Mouse (Mus musculus): Measurements from ENCODE around the gene Pdlim3. TPM values are rescaled to one million over a fixed set of nuclear protein-coding genes. Genes with fewer than 3 reads are reported as not detected.

The Pdlim3 gene
- polyA plus RNA-seq, 1 experiment from 2014 or later: 5.1 TPM

DNA sequence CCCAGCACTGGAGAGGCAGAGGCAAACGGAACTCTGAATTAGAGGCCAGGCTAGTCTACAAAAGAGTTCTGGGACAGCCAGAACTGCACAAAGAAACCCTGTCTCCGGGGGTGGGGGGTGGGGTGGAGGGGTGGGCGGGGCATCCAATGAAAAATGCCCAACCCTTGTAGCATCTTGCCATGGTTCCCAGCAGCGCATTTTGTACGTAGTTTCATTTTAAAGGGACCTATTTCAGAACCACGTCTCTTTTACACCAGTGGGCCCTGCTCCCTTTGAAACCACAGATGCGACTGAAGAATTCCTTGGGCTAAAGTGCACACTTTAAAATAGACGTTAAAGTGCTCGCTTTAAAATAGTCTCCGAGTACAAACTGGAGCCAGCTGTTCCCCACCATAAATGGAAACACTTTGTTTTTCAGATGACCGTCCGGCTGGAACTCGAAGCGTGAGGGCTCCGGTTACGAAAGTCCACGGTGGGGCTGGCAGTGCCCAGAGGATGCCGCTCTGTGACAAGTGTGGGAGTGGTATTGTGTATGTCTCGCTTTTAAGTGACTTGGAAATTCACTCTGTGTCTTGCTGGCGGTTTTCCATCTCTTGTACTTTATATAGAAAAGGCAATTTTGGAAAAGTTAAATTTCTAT lies 31.9 kb downstream of the Pdlim3 start:
- ATAC-seq (ENCODE audit: low read depth): no peak
- no peak overlapping the region for H3K4me2 ChIP-seq (ENCODE audit: low read depth, low read length)

DNA sequence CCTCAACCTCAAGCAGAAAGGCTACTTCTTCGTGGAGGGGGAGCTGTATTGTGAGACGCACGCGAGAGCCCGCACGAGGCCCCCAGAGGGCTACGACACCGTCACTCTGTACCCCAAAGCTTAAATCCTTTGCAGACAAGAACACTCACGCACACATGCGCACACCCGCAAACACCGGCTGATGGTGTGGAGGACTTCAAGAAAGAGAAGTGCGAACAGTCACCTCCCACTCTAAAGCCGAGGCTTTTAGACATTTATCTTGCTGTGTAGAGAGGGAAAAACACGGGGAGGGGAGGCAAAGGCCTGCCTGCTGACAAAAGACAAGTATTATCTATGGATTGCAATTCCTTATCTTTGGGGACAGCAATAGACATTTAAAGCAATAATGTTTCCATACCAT lies 33.6 kb downstream of the Pdlim3 start:
- no peak overlapping the region for H3K4me3 ChIP-seq (ENCODE audit: low read depth, low read length)
- no peak overlapping the region for H3K27ac ChIP-seq (ENCODE audit: low read length)
- no peaks in the 10 kb centered on the region for H3K36me3 ChIP-seq (ENCODE audit: control insufficient read depth, insufficient read depth)
- no peak overlapping the region for H3K4me2 ChIP-seq (ENCODE audit: low read depth, low read length)
- H3K4me1 ChIP-seq (ENCODE audit: control insufficient read depth, low read depth, low read length): no peaks in the 10 kb centered on the region
- H3K9me3 ChIP-seq (replicated peaks; ENCODE audit: control insufficient read depth, low read length): no peaks in the 10 kb centered on the region
- no peaks in the 10 kb centered on the region for H3K27me3 ChIP-seq (ENCODE audit: control insufficient read depth, insufficient read depth, low read depth, low read length)
- no peak overlapping the region for H3K9ac ChIP-seq (ENCODE audit: low read depth, low read length)
- ATAC-seq (ENCODE audit: low read depth): no peak
- WGBS (ENCODE audit: insufficient replicate concordance): 70% methylated on average over 15 of the region's 15 CpGs

More for the DNA sequence above, 31.9 kb downstream of the Pdlim3 start:
- H3K9me3 ChIP-seq (replicated peaks; ENCODE audit: control insufficient read depth, low read length): no peaks in the 10 kb centered on the region
- no peak overlapping the region for H3K27ac ChIP-seq (ENCODE audit: low read length)
- no peaks in the 10 kb centered on the region for H3K27me3 ChIP-seq (ENCODE audit: control insufficient read depth, insufficient read depth, low read depth, low read length)
- WGBS (ENCODE audit: insufficient replicate concordance): 83% methylated on average over 20 of the region's 20 CpGs
- no peaks in the 10 kb centered on the region for H3K36me3 ChIP-seq (ENCODE audit: control insufficient read depth, insufficient read depth)
- H3K4me3 ChIP-seq (ENCODE audit: low read depth, low read length): no peak overlapping the region
- H3K4me1 ChIP-seq (ENCODE audit: control insufficient read depth, low read depth, low read length): no peaks in the 10 kb centered on the region
- no peak overlapping the region for H3K9ac ChIP-seq (ENCODE audit: low read depth, low read length)

- ATAC-seq (ENCODE audit: low read depth): no peak
- Histone ChIP-seq H3K4me1 (ENCODE audit: control insufficient read depth, low read depth, low read length) (no peaks in the 10 kb centered on the region), H3K9me3 (replicated peaks; ENCODE audit: control insufficient read depth, low read length) (no peaks in the 10 kb centered on the region), H3K4me3 (ENCODE audit: low read depth, low read length) (no peak overlapping the region), H3K9ac (ENCODE audit: low read depth, low read length) (no peak overlapping the region), H3K4me2 (ENCODE audit: low read depth, low read length) (no peak overlapping the region), H3K27me3 (ENCODE audit: control insufficient read depth, insufficient read depth, low read depth, low read length) (no peaks in the 10 kb centered on the region), H3K36me3 (ENCODE audit: control insufficient read depth, insufficient read depth) (no peaks in the 10 kb centered on the region), H3K27ac (ENCODE audit: low read length) (no peak overlapping the region)
- WGBS (ENCODE audit: insufficient replicate concordance): 75% methylated on average over 7 of the region's 7 CpGs
These were observed 35.1 kb downstream of the Pdlim3 start for GRCm38 (mm10) chr8:45920392-45920791.

DNA sequence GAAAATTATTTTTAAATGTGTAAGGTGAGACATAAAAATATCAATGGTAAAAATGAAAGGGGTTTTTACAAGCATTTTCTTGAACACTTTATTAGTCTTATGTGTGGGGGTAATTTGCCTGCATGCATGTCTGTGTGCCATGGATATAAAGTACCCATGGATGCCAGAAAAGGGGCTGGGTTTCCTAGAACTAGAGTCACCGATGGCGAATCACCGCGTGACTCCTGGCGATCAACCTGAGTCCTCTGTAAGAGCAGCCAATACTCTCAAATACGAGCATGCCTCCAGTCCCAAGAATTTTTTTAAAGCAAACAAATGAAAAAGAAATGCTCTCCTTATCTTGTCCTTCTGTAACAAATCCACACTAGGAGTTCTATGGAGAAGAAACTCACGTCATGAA lies 36.9 kb downstream of the Pdlim3 start:
- H3K9me3 ChIP-seq (replicated peaks; ENCODE audit: control insufficient read depth, low read length): no peaks in the 10 kb centered on the region
- H3K4me1 ChIP-seq (ENCODE audit: control insufficient read depth, low read depth, low read length): no peaks in the 10 kb centered on the region
- no peaks in the 10 kb centered on the region for H3K27me3 ChIP-seq (ENCODE audit: control insufficient read depth, insufficient read depth, low read depth, low read length)
- H3K36me3 ChIP-seq (ENCODE audit: control insufficient read depth, insufficient read depth): no peaks in the 10 kb centered on the region
- 86% methylated on average over 7 of the region's 7 CpGs for WGBS (ENCODE audit: insufficient replicate concordance)
- ATAC-seq (ENCODE audit: low read depth): no peak
- no peak overlapping the region for H3K4me3 ChIP-seq (ENCODE audit: low read depth, low read length)
- no peak overlapping the region for H3K4me2 ChIP-seq (ENCODE audit: low read depth, low read length)
- no peak overlapping the region for H3K9ac ChIP-seq (ENCODE audit: low read depth, low read length)
- no peak overlapping the region for H3K27ac ChIP-seq (ENCODE audit: low read length)

DNA sequence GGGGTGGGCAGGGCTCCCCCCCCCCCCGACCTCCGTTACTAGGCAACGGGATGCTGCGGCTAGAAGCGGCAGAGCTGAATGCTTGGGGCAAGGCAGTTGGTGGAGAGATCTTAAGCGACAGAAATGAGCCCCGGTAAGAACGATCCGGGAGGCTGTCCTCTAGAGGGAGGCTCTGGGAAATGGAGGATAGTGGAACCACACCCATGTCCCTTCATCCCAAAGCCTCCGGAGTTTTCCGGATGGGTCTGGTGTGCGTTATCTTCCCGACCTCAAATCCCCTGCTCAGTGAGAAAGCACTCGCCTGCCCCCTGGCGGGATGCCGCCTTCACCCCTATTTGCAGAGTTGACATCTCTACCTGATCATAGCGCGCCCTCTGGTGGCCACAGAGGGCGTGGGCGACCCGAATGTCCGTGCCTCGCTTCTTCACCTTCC lies 49.3 kb downstream of the Pdlim3 start, which contains the start of gene Ccdc110:
Gene Ccdc110 (plus strand): TSS at position 38 of the 433 bp plus-strand sequence.
- H3K36me3 ChIP-seq (ENCODE audit: control insufficient read depth, insufficient read depth): no peaks in the 10 kb centered on the region
- no peaks in the 10 kb centered on the region for H3K9me3 ChIP-seq (replicated peaks; ENCODE audit: control insufficient read depth, low read length)
- H3K27me3 ChIP-seq (ENCODE audit: control insufficient read depth, insufficient read depth, low read depth, low read length): no peaks in the 10 kb centered on the region
- no peak within 1 kb of the TSS for H3K27ac ChIP-seq (ENCODE audit: low read length)
- ATAC-seq (ENCODE audit: low read depth): peak; percentile 19; the same call in 1 of the 2 replicates
- no peaks in the 10 kb centered on the region for H3K4me1 ChIP-seq (ENCODE audit: control insufficient read depth, low read depth, low read length)
- H3K4me3 ChIP-seq (ENCODE audit: low read depth, low read length): no peak within 1 kb of the TSS
- H3K9ac ChIP-seq (ENCODE audit: low read depth, low read length): no peak within 1 kb of the TSS
- WGBS (ENCODE audit: insufficient replicate concordance): 6% methylated on average over 23 of the region's 23 CpGs
- 0 out of 2 replicates have a peak within 1 kb of the TSS, but pooled peaks have one; percentile 17 for H3K4me2 ChIP-seq (ENCODE audit: low read depth, low read length)

GRCm38 (mm10) chr8:45936986-45937385 lies 51.7 kb downstream of the Pdlim3 start:
- Histone ChIP-seq H3K27ac (ENCODE audit: low read length) (no peak overlapping the region), H3K4me3 (ENCODE audit: low read depth, low read length) (no peak overlapping the region), H3K4me1 (ENCODE audit: control insufficient read depth, low read depth, low read length) (no peaks in the 10 kb centered on the region), H3K27me3 (ENCODE audit: control insufficient read depth, insufficient read depth, low read depth, low read length) (no peaks in the 10 kb centered on the region), H3K36me3 (ENCODE audit: control insufficient read depth, insufficient read depth) (no peaks in the 10 kb centered on the region), H3K4me2 (ENCODE audit: low read depth, low read length) (no peak overlapping the region), H3K9ac (ENCODE audit: low read depth, low read length) (no peak overlapping the region), H3K9me3 (replicated peaks; ENCODE audit: control insufficient read depth, low read length) (no peaks in the 10 kb centered on the region)
- WGBS (ENCODE audit: insufficient replicate concordance): 66% methylated on average over 9 of the region's 9 CpGs
- ATAC-seq (ENCODE audit: low read depth): no peak

DNA sequence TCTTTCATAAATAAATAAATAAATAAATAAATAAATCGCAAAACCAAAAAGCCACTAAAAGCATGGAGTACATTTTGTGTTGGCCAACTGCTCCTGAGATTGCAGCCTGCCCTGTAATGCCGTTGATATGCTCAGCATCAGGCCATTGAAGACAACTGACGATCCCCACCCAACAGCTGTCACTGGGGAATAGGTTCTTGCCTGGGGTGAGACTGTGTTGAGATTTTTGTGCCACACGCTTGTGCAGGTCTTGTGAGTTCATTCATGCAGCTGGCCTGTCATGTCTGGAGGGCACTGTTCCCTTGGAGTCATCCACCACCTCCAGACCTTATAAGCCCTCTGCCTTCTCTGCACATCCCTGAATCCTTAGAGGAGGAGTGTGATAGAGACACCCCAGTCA lies 61.0 kb downstream of the Pdlim3 start:
- Histone ChIP-seq H3K4me3 (ENCODE audit: low read depth, low read length) (no peak overlapping the region), H3K4me2 (ENCODE audit: low read depth, low read length) (no peak overlapping the region), H3K27ac (ENCODE audit: low read length) (no peak overlapping the region), H3K36me3 (ENCODE audit: control insufficient read depth, insufficient read depth) (no peaks in the 10 kb centered on the region), H3K4me1 (ENCODE audit: control insufficient read depth, low read depth, low read length) (no peaks in the 10 kb centered on the region), H3K27me3 (ENCODE audit: control insufficient read depth, insufficient read depth, low read depth, low read length) (no peaks in the 10 kb centered on the region), H3K9ac (ENCODE audit: low read depth, low read length) (no peak overlapping the region), H3K9me3 (replicated peaks; ENCODE audit: control insufficient read depth, low read length) (no peaks in the 10 kb centered on the region)
- no peak for ATAC-seq (ENCODE audit: low read depth)
- 68% methylated on average over 4 of the region's 4 CpGs for WGBS (ENCODE audit: insufficient replicate concordance)

GRCm38 (mm10) chr8:45950622-45951021 lies 65.4 kb downstream of the Pdlim3 start:
- no peak for ATAC-seq (ENCODE audit: low read depth)
- Histone ChIP-seq H3K36me3 (ENCODE audit: control insufficient read depth, insufficient read depth) (no peaks in the 10 kb centered on the region), H3K27ac (ENCODE audit: low read length) (no peak overlapping the region), H3K4me2 (ENCODE audit: low read depth, low read length) (no peak overlapping the region), H3K4me3 (ENCODE audit: low read depth, low read length) (no peak overlapping the region), H3K27me3 (ENCODE audit: control insufficient read depth, insufficient read depth, low read depth, low read length) (no peaks in the 10 kb centered on the region), H3K9me3 (replicated peaks; ENCODE audit: control insufficient read depth, low read length) (no peaks in the 10 kb centered on the region), H3K4me1 (ENCODE audit: control insufficient read depth, low read depth, low read length) (no peaks in the 10 kb centered on the region), H3K9ac (ENCODE audit: low read depth, low read length) (no peak overlapping the region)
- WGBS (ENCODE audit: insufficient replicate concordance): 42% methylated on average over 2 of the region's 2 CpGs

Data from liver, embryonic 16.5 days (tissue).